Mouse (Mus musculus) olfactory bulb, adult 2 months (tissue): ENCODE measurements around the gene Havcr2.

Experiments
- CTCF ChIP-seq: fragments of 200-500 bp; IDR thresholded peaks from 2 replicates; pipeline ENCODE4 v1.5.1; 2012; ENCODE audit warnings: low read depth, mild to moderate bottlenecking, low read length, moderate library complexity; ENCODE audit not compliant: insufficient read depth
- POLR2A ChIP-seq: fragments of 200-500 bp; IDR thresholded peaks from 2 replicates; pipeline ENCODE4 v1.6.1; 2012; ENCODE audit warnings: mild to moderate bottlenecking, low read depth, low read length, moderate library complexity; ENCODE audit not compliant: insufficient read depth

DNA sequence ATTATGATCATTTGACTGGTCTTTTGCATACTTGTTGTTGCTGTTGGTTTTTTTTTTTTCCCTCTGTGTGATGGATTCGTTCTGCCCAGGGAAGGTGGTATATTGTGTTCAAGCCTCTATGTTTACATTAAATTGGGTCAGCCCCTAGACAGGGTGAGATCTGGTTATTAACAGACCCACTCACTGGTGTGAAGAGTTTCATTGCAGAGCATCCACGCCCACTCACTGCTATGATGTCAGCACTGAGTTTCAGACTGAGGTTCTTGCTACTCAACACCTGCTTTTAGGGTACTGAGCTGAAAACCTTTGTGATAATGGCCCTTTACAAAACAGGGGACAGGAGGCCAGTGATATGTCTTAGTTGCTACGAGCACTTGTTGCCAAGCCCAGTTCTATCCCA is 52.4 kb downstream of the Havcr2 start:
- no peak for TF ChIP-seq POLR2A
- no peak for TF ChIP-seq CTCF
